Mouse (Mus musculus): Measurements from ENCODE around the gene Tiprl.

GRCm38 (mm10) chr1:165185116-165185515, 51.7 kb downstream of the Tiprl start:
- TF ChIP-seq GATA1 (IDR thresholded peaks at IDR 0.05; ENCODE audit: borderline replicate concordance, low read length) = no peak
- no peak for TF ChIP-seq FLI1 (IDR thresholded peaks at IDR 0.05; ENCODE audit: low read length)

Measured in megakaryocyte, embryonic 14.5 days (primary cell).